Mouse (Mus musculus) cerebellum, adult 11-12 months (tissue): ENCODE data around the gene Slc46a3.
"Not testable (repeated sequence)": the region's sequence is repeated elsewhere in the genome, so short reads cannot be mapped to it uniquely, and the experiment has no call there.

Experiments used
- DNase-seq: peaks from one replicate; pipeline ENCODE4 v3.0.0; 2022

Slc46a3 gene

DNA sequence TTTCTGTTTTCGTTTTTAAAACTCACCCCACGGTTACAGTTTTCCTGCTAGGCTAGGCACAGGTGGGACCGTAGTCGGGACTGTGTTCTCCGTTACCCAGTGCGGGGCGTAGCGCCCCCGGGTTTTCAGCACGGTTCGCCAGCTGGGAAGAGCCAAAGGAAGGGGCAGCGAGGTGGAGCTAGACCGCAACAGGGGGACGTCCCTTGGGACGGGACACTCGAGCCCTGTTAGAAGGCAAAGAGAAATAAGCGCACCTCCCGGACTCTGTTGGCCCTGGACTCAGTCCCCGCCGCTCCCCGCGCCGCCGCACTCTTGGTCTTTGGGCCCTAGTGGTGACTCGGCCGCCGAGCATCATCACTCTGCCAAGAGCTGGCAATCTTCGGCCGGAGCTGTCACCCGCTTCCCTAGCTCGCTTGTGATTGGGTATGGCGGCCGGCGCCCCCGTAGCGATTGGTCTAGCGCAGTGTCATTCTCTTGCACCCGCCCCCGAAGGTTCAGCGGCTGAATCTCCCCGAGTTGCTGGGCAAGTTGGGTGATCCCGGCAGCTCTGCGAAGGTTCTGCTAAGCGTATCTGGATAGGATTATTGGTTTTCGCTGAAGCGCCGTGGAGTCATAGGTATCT is at the start of gene Slc46a3:
Gene Slc46a3, minus strand, starts transcription at position 361 of the 622 bp plus-strand sequence.
- DNase-seq: peak; percentile 97

DNA sequence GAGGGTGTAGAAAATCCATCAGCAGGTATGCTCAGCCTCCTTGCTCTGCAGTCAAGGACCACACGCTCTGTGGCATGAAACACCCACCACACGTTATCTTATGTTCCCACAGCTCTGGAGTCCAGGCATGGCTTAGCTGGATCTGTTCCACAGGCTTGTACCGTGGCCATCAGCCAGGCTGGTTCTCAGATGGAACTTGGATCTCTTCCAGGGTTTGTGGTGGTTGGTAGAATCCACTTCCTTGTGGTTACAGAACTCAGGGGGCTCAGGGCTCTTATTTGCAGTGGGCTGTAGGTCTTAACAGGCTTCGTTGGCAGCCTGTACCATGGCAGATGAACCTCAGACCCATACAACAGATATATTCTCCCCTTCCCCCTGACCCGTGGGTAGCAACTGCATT is 44.6 kb upstream of the Slc46a3 start:
- DNase-seq: no peak

DNA sequence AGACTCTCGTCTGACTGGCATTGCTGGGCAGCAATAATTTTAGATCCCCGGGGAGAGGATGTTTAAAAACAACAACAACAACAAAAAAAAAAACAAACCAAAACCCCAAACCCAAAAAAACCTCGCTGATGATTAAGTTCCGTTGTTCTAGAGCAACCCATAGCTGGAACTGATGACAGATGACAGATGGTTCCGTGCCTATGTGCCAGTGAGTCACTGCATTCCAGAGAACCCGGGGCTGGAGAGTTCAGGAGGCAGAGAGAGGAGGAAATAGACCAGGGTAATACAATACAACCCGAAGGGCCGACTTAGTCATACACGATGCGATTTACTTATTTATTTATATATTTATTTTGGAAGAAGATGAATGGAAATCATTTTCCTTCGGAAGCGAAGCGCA is 40.5 kb upstream of the Slc46a3 start:
- DNase-seq: no peak

DNA sequence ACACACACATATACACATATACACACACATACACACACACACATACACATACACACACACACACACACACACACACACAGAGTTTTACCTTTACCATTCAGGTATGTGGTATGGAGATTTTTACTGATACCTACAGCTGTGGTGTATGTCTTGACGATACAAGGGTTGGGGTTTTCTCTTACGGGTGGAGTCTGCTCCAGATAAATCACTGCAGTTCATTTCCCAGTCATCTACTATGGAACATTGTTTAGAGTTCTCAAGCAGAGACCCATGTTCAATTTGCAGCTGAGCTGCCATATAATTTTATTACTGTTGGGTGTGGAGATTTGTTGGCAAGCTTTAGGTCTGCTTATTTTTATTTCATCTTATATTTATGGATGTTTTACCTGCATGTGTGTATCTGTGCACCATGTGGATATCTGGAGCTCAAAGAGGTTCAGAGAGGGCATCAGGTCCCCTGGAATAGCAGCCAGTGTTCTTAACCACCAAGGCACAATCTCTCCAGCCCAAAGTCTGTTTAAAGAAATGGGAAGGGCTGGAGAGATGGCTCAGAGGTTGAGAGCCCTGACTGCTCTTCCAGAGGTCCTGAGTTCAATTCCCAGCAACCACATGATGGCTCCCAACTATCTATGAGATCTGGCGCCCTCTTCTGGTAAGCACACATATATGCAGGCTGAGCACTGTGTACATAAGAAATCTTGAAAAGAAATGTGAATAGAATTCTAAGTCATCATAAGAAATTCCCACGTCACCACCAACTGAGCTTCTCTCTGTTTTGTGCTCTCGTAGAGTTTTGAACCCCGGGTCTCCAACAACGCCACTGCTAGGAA is 34.3 kb upstream of the Slc46a3 start:
- DNase-seq: no peak

DNA sequence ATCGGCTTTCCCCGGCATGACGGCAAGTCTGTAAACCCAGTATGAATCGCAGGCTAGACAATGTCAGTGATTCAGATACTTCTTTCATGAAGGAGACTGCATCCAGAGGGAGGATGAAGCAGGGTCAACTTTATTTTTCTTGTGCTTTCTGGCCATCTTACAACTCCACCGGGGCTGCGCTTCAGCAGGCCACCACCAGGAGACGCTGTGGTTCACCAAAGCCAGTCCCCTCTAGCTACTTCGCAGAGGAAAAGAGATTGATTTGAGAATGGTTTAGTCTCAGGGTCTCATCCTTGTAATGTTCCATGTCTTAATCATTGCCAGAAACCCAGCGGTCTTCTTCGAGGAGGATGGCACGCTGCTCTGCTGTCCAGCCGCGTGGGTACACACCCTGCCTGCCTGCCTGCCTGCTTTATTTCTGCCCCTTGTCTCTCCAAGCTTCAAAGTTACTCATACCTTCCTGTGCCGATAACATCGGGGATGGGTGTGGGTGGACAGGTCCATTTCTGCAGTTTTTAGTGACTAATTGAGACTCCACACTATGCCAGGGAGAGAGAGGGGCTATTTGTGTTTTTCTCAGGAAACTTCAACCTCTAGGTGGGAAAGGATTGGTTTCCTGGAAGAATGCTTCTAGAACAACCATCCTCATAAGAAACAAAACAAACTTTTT is 31.5 kb upstream of the Slc46a3 start:
- no peak for DNase-seq

DNA sequence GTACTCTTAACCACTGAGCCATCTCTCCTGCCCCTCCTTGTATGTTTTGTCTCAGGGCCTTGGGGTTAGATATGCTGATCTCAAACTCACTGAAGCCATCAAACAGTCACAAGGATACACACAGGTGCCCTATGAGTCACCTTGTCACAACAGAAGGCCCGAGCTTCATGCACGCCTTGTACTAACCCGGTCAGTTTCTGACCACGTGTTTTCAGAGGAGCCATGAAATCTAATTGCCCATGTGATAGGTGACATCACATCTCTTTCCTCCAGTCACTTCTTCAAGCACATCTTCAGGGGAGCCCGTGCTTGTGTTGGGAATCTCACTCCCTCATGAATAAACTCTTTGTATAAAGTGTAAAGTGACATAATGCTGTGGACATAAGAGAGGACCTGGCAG is 30.0 kb upstream of the Slc46a3 start:
- DNase-seq: no peak

DNA sequence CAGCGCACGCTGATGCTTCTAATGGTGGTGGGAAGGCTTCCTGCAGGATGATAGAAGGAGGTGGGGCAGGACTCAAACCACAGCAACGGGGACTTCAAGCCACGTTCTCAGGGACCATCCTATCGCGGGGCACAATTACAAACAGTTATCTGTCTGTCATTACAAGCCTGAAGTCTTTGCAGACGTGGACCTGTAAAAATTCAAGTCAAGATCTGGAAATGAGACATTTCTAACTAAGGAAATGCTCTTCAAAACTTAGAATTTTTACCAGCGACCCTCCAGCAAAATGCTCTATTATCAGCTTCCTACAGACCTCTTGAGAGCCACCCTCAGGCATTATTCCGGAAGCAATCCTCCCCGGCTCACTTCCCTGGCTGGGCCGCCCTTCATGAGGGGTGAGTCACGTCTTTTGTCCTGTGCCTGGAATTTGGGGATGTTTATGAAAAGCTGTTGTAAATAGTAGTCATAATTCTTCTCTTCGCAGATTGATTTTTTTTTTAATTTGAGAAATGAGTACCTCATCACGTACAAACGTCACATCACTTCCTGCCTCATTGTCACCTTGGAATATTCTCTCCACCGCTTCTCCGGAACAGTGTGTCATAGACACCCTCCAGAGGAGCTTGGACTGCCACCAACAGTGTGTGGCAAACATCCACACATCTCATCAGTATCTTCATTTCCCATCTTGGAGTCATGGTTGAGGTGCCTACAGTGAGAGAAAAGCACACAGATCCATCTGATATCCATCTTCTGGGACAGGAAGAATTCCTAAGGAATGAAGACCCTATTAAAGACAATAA is 23.6 kb upstream of the Slc46a3 start:
- DNase-seq: no peak

DNA sequence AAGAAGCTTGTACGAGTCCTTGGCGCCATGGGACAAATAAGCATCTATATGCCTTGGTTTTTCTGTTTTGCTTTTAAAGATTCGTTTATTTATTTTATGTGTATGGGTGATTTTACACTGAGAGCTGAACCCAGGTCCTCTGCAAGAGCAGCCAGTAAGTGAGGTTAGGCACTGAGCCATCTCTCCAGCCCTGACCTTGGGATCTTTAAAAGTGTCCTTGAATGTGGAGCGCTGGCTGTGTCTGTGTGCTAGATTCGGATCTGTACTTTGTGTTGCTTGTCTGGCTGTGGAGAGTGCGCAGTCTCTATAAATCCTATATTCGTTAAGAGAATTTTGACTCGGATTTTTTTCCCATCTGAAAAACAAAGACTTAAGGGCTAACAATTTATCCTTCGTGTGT is 21.6 kb upstream of the Slc46a3 start:
- DNase-seq: no peak

DNA sequence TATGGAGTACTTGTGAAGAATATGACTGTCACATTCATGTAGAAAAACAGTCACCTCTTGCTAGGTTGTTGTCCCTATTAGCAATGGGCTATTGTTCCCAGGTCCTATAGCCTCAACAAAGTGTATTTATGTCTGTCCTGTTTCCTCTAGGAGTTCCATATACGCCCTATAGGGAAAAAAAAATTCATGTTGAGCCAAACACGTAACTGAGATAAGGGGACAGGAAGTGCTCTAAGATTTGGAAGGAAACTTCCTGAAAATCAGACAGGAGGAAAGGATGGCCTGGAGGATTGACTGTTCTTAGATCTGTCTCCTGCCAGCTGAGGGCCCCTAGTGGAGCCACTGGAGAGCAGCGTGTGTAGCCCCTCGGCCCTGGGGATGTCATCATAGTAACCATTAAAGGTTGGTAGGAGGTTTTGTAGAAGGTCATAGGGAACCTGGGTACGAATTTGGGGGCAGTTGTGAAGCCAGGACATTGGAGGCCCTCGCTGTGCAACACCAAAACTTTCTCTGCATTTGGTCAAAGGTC is 20.5 kb upstream of the Slc46a3 start:
- DNase-seq: no peak

DNA sequence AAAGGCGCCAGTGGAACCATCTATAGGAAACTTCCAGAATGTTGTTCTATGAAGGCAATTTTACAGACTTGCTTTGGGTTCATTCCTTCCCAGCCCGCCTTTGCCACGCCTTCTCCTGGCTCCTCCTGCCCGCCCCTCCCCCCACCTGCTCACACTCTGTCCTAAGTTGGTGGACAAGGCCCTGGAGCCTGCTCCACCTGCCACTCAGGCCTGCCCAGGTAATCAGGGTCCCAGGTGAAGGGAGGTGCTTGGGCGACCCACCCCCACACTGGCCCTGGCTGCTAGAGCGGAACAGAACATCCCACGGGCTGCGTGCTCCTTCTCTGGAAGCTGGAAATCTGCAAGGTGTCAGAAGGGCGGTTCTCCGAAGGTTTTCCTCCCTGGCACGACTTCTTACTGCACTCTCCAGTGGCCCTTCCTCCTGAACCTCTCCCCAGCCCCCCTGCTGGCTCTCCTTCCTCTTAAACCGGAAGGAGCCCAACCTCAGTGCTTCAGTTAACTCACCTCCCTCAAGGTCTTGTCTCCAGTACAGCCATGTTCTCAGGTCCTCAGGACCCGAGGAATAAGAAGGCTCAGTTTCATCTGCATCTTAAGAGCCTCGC is 18.7 kb upstream of the Slc46a3 start:
- DNase-seq: no peak

DNA sequence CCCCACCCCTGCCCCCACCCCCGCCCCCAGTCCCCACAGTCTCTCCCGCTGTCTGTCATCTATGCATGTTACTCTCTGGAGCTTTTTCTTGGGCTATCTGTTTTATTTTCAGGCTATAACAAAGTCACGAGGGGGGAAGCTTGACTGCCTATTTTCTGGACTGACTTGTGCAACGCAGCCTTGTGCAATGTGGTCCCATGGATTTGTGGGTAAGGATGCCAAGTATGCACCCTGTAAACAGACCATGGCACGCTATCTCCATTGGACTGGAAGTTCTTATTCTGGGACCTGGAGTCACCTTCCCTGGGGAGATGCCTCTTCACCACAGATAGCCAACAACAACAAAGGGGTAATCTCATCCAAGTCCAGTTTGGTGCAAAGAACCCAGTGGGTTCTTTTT is 17.1 kb upstream of the Slc46a3 start:
- no peak for DNase-seq

DNA sequence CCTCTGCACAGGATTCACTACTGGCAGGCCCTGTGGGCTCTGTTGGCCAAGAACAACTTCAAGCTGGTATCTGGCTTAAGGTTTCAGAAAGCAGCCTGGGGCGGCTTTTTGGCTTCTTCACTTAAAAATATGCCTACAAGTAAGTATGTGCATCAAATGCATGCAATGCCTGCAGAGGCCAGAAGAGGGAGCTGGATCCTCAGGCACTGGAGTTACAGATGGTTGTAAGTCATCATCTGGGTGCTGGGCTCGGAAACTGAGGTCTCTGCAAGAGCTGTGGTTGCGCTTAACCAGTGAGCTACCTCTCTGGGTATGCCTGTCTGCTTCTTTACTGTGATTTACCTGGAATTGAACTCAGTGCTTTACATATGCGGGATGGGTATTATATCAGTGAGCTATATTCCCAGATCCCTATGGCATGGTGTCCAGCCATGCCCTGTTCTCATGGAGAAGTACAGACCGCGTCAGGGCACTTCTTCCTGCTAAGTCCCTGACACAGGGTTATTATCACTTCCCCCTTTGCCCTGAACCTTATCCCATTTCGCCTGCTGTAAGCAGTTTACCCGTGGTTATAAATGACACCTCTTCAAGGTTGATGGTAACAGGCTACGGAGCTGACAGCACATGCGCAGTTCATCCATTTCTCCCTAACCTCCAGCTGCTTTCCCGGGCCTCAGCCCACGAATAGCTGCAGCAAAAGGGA is 16.3 kb upstream of the Slc46a3 start:
- DNase-seq: no peak

DNA sequence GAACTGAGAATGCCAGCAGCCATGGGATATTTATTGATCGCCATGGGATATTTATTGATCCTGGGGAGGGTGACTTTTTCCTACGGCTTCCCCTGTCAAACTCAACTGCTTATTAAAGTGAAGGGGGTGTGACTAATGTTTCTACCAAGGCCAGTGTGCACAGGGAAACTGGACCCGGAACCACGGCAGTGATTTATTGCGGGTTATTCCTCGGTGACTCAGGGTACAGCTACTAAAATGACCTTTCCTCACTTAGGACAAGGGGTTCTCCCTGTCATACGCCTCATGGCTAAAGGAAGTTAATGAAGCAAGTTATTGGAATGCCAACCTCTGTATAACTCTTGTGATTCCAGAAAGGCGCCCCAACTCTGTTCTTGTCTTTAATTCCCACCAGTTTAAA is 13.2 kb upstream of the Slc46a3 start:
- no peak for DNase-seq

DNA sequence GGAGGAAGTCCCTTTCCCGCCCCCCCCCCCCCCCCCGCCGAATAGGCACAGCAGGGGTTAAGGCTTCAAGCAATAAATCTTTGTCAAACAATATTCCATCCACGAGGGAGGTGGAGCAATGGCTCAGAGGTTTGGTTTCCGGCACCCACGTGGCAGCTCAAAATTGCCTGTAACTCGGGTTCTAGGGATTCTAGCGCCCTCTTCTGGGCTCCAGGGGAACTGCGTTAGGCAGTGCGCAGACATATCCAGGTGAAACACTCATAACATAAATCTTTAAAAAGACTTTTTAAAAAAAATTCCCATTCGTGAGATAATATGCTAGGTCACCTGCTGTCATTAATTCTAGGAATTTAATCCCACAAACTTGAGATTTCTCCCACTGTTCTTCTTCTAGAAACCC is 12.5 kb upstream of the Slc46a3 start:
- DNase-seq: no peak

DNA sequence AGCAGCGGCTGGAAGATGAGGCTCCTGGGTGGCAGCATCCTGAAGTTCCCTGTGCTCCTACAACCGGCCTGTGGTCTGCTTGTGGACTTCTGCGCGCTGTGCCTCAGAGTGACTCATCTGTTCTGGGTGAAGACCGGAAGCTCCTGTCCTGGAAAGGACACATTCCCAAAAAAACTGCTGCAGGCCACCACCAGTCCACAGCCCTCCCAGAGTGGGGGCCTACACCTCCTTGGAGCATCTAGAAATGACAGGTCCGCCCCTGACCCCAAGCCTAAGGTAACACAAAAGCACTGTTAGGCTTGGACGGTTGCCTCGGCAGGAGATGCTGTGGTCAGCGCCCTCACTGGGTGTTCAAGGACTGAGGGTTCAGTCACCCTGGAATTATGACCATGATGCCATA is 8.6 kb upstream of the Slc46a3 start:
- no peak for DNase-seq

DNA sequence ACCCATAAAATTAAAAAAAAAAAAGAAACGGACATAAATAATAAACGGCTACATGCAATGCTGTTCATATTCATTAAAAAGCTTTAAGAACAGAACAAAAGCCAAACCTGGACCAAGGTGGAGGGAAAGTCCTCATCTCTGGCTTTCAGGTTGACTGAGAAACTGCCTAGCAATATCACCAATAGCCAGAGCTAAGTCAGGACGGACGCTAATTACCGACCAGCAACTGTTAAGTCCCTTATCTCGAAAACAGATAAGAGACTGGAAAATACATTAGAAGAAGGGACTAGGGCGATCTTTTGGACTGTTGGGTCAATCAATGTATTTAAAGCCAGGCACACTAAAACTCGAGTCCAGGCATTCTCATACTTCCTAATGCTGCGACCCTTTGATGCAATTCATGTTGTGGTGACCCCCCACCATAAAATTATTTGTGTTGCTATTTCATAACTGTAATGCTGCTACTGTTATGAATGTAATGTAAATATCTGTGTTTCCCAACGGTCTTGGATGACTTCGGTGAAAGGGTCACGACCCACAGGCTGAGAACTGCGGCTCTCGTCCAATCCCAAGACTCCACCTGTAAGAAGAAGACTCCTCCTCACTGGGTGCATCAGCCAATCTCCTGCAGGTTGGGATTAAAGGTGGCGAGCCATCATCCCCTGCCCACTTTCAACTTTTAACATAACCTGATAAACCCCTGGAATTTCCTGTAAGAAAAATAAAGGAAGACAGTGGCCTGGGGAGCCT is 7.6 kb upstream of the Slc46a3 start:
- no peak for DNase-seq

DNA sequence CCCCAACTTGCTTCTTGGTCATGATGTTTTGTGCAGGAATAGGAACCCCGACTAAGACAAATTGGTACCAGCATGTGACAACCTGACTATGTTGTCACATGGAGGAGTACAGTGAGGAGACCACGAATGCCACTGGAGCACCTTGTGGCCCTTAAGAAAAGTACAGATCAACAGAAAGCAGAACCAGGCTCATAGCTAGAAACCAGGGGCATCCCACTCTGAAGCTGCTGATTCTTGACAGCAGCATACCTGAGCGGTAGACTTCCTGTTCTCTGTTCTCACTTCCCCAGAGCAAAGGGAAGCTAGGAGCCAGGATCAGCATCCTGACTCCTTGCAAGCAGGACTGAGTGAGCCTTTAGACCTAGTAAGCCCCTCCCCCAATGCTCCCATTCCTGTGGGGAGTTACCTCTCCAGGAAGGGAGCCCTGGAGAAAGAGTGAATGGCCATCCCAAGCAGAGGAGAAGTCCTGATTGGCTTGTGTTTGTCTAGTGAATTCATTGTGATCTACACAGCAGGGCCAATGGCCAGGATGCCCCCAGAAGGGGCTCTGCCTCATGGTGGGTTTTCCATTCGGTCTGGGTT is 4.4 kb upstream of the Slc46a3 start:
- DNase-seq: no peak

DNA sequence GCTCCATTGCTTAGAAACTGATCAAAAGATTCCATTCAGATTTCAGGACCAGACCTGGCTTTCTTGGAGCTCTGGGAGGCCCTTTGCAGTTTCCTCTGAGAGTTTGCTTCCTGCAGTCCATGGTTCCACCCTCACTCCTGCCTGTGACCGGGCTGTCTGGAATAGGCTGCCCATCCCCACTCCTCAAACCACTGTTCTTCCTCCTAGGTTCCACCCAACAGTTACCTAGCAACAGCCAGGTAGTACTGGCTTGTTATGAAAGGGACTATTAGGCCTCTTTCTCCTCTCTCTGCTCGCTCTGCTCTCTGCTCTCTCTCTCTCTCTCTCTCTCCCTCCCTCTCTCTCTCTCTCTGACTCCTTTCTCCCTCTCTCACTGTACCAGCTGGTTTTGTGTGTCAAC is 3.6 kb upstream of the Slc46a3 start:
- DNase-seq: no peak

DNA sequence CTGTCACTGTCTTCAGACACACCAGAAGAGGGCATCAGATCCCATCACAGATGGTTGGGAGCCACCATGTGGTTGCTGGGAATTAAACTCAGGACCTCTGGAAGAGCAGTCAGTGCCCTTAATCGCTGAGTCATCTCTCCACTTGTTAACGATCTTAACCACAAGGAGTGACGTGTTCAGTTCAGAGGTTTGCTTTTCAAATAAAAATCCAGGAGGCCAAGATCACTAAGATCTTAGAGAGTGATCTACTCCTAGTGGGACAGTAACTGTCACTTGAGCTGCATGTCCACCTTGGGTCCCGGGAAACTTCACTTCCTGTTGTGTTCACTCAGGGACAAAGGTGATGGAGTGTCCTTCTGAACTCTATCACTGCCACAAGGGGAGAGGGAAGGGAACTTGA is 1.9 kb upstream of the Slc46a3 start:
- DNase-seq: not testable (repeated sequence)

DNA sequence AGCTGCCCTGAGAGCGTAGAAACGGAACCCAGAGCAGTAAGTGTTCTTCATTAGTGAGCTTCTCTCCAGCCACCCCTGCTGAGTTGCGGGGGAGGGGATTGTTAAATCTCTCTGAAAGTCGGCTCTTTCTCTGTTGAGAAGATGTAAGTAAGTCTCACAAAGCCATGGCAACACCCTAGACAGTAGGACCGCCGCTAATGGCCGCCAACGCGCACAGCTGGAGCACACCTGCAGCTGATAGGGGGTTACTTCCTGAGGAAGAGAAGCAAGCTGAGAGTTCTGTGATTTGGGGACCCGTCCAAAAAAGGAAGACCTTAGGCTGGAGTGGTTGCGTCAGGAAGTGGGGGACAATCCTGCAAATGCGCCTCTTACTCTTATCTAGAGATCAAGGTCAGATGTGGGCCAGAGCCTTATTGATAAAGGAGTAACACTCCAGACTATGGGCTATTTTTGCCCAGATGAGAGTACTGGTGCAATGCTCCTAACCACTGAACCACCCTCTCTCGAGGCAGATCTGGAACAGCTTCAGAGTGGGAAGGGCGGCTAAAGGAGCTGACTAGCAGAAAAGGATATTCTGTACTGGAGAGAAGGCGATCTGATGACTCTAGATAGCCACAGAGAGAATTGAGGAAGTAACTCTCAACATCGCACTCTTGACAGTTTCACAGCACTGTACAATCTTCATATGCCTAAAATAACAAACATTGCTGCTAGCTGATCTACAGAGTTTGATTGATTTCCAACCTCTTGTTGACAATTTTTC is 1.0 kb upstream of the Slc46a3 start:
- DNase-seq: peak; percentile 58
